9 mouse cellular contexts compared by ENCODE assay signal in genomic region chr11:36096219-36096618, GRCm38 (mm10).
DNase-seq lines count a peak whose midpoint lies in the region; ATAC-seq and TF ChIP-seq lines count a peak whose summit lies in the region.
"Had no signal": no experiment of that assay in that cellular context is flagged by ENCODE, and none has a peak within 500 bp of the region (broad histone marks: within the 10 kb centered on the region; RNA-seq: fewer than 3 reads in every experiment).

No protein-coding gene starts in this region.

- no peak overlapping the region for H3K9ac ChIP-seq in forebrain, embryonic 15.5 days (replicated peaks)

- H3K4me2 ChIP-seq in forebrain, embryonic 15.5 days (replicated peaks): no peak overlapping the region

- no peak overlapping the region for H3K4me3 ChIP-seq in forebrain, embryonic 15.5 days
- H3K4me3 ChIP-seq in forebrain, embryonic 10.5 days: no peak overlapping the region
- H3K4me3 ChIP-seq in left cerebral cortex, adult 2 months: no peak overlapping the region
- no peak overlapping the region for H3K4me3 ChIP-seq in lung, adult 2 months (replicated peaks; ENCODE audit: extremely low read depth, low read depth, low read length)
- H3K4me3 ChIP-seq: megakaryocyte, embryonic 14.5 days had no signal

- TF ChIP-seq CTCF in left cerebral cortex, adult 2 months (IDR thresholded peaks at IDR 0.05): no peak
- no peak for TF ChIP-seq CTCF in lung, adult 2 months (IDR thresholded peaks at IDR 0.05; ENCODE audit: insufficient read depth, low read length)

- peaks cover 12% of the 10 kb centered on the region for H3K4me1 ChIP-seq in forebrain, embryonic 15.5 days
- H3K4me1 ChIP-seq in forebrain, embryonic 10.5 days: no peaks in the 10 kb centered on the region
- H3K4me1 ChIP-seq in lung, adult 2 months (ENCODE audit: control insufficient read depth, insufficient read depth, low read length): no peaks in the 10 kb centered on the region
- H3K4me1 ChIP-seq: megakaryocyte, embryonic 14.5 days had no signal

- no peak for DNase-seq in forebrain, embryonic 10.5 days (ENCODE audit: extremely low spot score, low spot score)
- DNase-seq in retina, adult 2 months (ENCODE audit: low read depth, low spot score): peak; percentile 18
- no peak for DNase-seq in retina, postnatal 1 day
- peak in 1 of 2 experiments; percentile 33 for DNase-seq in left cerebral cortex, adult 2 months (ENCODE audit: extremely low spot score in 1 of 2, low spot score in 2 of 2)
- no peak for DNase-seq in c-Kit-positive CD71-positive TER-119-positive erythroid progenitor cells, embryonic 14.5 days (ENCODE audit: low spot score)
- DNase-seq in lung, adult 2 months: no peak
- DNase-seq in kidney, postnatal 36 days: no peak

- H3K36me3 ChIP-seq in forebrain, embryonic 15.5 days: no peaks in the 10 kb centered on the region
- no peaks in the 10 kb centered on the region for H3K36me3 ChIP-seq in forebrain, embryonic 10.5 days (replicated peaks)

- H3K27me3 ChIP-seq in forebrain, embryonic 15.5 days: no peaks in the 10 kb centered on the region
- 0 out of 2 replicates have a peak, but pooled peaks cover 3% of the 10 kb centered on the region for H3K27me3 ChIP-seq in forebrain, embryonic 10.5 days (ENCODE audit: poor library complexity, severe bottlenecking)
- H3K27me3 ChIP-seq: megakaryocyte, embryonic 14.5 days had no signal

- intact Hi-C loops in left cerebral cortex, adult 2 months (cut with DNase I): no loop called here

- H3K27ac ChIP-seq in forebrain, embryonic 15.5 days (replicated peaks): no peak overlapping the region
- no peak overlapping the region for H3K27ac ChIP-seq in forebrain, embryonic 10.5 days
- peak overlapping the region; percentile 63 for H3K27ac ChIP-seq in left cerebral cortex, adult 2 months

- WGBS in forebrain, embryonic 15.5 days: 44% methylated on average over 14 of the region's 14 CpGs
- 93% methylated on average over 14 of the region's 14 CpGs for WGBS in forebrain, embryonic 10.5 days
- WGBS in lung, adult 2 months: 82% methylated on average over 14 of the region's 14 CpGs

- TF ChIP-seq POLR2A in lung, adult 2 months (IDR thresholded peaks at IDR 0.05; ENCODE audit: borderline replicate concordance, extremely low read depth, low read depth, low read length): no peak

- peak; percentile 64 for ATAC-seq in forebrain, embryonic 15.5 days (replicated peaks)

- H3K9me3 ChIP-seq in forebrain, embryonic 15.5 days: no peaks in the 10 kb centered on the region
- H3K9me3 ChIP-seq in forebrain, embryonic 10.5 days: no peaks in the 10 kb centered on the region
